Mouse (Mus musculus): ENCODE results near the gene Cbl.

Cbl gene

DNA sequence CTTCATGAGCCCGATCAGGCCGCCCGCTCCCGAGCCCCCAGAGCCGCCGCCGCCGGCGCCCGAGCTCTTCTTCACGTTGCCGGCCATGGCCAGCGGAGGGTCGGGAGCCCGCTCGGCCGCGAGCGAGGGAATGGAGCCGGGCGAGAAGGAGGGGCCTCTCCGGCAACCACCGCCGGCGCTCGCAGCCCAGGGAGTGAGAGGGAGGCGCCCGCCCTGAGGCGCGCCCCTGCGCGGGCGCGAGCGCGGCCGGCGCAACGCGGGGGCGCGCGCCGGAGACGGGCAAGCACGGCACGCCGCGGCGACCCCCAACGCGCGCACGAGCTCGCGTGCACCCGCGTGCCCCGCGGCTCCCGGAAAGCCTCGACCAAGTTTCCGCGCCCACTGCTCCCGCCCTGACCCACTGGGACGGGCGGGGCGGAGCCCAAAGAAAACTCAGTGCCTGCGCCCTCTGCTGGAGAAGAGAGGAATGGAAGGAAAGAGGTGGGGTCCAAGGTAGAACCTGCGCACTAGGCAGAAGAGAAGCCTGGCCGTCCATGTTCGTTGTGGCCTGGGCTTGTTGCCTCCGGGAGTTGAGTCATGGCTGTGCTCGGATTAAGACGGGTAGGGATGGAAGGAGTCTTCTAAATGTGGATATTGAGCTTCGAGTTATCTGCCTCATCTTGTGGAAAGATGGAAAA is at the start of gene Cbl:
TSS of gene Cbl (minus strand) at position 248 of the 677 bp plus-strand sequence.
- DNase-seq (ENCODE audit: low read depth), result peak; percentile 97

DNA sequence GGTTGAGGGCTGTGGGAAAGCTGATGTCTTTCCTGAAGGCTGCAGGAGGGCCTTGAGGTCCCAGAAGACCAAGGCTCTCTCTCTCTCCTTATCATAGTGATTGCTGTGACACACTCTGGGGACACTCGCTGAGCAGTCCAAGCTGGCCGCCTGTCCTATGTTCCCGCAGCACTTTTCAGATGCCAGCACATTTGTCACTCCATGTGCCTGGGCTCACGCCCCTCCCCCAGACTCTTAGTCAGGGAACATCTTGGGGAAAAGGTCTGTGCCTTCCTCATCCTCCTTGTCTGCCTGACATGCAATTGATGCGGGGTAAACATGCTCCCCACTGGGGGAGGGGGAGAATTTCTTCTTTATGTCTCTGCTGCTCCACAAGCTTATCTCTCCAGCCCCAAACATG is 49.3 kb upstream of the Cbl start:
- no peak for DNase-seq (ENCODE audit: low read depth)

- peak; percentile 21 for DNase-seq (ENCODE audit: low read depth)
Measured at GRCm38 (mm10) chr9:44269973-44270372, 36.1 kb upstream of the Cbl start.

GRCm38 (mm10) chr9:44269077-44269476 is 35.2 kb upstream of the Cbl start:
- peak; percentile 72 for DNase-seq (ENCODE audit: low read depth)

GRCm38 (mm10) chr9:44268432-44268831 is 34.6 kb upstream of the Cbl start, which contains the start of gene Nlrx1:
TSS of gene Nlrx1 (minus strand) at chr9:44268599.
- DNase-seq (ENCODE audit: low read depth), result peak; percentile 94

GRCm38 (mm10) chr9:44268027-44268360 is 34.1 kb upstream of the Cbl start:
- peak; percentile 97 for DNase-seq (ENCODE audit: low read depth)

DNA sequence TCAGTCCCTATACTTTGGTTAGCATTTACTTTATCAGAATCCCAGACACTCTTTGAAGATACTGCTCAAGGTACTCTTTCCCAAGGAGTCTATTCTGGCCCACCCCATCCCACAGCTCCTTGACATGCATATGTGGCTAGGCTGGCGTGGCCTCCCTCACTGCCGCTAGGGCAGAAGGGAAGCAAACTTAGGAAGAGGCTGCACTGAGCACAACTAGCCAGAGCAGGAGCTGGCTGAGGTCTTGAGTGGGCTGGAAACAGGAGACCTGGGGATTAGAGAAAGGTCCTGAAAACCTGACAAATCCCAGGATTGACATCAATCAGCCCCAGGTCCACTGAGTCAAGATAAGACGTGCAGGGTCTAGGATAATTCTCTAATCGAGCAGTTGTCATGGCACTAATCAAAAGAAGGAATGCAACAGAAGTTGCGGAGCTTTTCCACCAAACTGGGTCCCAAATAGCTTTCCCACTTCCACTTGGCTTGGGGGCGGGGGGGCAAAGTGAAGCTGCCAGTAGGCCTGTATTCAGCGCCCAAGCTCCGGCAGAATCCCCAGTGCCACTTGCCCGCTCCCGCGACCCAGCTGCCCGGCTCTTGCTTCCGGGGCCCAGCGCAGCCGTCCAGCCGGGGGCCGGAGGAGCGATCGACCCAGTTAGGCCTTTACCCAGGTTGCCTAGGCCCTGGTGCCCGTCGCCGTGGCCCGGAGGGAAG is 33.6 kb upstream of the Cbl start:
- peak; percentile 62 for DNase-seq (ENCODE audit: low read depth)

DNA sequence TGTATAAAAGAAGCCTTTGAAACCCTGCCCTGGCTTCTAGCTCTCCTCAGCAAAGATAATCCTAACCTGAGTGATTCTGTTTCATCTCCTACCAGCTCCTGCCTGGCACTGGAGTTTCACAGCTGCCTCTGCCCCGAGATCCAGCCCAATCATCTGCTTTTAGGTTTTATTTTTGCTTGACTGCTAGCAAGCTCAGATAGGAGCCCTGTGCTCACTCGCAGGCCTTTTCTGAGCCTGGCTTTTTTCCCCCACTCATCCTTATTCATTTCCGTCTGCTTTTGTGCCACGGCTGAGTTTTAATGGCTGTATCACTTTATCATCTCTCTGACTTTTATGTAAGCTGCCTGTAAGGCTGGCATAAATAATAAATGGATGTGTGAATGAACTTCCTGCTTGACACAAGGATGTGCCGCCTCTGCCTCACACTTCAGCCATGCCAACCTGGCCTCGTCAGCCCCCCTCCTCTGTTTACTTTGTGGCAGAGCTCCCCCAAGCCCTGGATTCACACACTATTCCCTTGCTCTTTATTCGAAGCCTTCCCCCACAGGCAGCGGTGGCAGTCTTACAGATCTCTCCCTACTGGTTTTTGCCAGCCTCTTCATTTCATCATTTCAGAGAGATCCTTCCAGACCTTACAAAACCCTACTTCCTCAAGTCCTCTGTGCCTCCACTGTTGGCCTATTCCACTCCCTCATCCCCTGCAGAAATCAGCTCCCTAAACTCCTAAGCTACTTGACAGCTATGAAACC is 32.8 kb upstream of the Cbl start:
- DNase-seq (ENCODE audit: low read depth), result peak; percentile 53

- DNase-seq (ENCODE audit: low read depth), result no peak
Measured at GRCm38 (mm10) chr9:44261388-44261787, 27.5 kb upstream of the Cbl start.

GRCm38 (mm10) chr9:44259014-44259413 is 25.2 kb upstream of the Cbl start:
- peak; percentile 69 for DNase-seq (ENCODE audit: low read depth)

GRCm38 (mm10) chr9:44256213-44256612 is 22.4 kb upstream of the Cbl start:
- no peak for DNase-seq (ENCODE audit: low read depth)

- DNase-seq (ENCODE audit: low read depth), result no peak
Measured at GRCm38 (mm10) chr9:44255136-44255521, 21.3 kb upstream of the Cbl start.

DNA sequence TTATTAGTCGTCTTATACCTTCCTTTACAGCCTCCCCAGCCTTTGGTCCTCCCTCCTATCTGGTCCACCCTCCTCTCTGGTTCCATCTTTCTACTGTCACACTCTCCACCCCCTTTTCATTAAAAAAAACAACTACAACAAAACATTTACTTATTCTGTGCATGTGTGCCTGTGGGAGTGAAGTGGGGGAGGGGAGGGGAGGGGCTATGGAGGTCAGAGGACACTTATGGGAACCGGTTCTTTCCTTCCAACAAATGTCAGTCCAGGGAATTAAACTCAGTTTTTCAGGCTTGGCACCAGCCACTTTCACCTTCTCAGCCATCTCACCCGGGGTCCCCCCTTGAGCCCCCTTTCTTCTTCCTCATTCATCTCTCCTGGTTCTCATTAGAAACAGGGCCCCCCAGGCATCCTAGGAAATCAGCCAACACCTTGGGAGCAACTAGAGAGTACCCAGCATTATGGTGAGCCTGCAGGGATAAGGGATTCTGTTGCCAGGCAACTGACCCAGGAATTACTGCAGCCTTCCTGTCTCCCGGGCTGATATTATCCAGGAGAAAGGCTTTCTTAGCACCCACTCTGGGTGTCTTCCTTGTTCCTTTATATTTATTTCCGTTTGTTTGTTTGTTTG is 20.8 kb upstream of the Cbl start:
- no peak for DNase-seq (ENCODE audit: low read depth)

DNA sequence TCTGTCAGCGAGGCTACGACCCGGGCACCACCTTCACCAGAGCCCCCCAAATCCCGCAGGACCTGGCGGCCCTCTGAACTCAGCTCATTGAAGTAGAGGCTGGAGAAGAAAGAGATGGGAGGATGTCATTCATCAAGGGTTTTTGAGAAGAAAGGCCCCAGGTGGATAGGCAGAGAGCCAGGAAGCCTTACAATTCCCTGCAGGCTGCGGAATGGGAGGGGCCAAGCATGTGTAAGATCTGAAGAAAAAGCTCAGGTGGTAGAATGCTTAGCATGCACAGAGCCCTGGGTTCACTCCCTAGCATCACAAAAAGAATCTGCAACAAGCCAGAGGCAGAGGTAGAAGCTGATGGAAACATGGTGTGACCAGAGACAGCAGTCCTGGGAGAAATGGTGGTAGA is 19.6 kb upstream of the Cbl start:
- DNase-seq (ENCODE audit: low read depth), result no peak

GRCm38 (mm10) chr9:44251314-44251713 is 17.5 kb upstream of the Cbl start, which contains the start of gene Pdzd3:
TSS of gene Pdzd3 (minus strand) at chr9:44251471.
- no peak for DNase-seq (ENCODE audit: low read depth)

DNA sequence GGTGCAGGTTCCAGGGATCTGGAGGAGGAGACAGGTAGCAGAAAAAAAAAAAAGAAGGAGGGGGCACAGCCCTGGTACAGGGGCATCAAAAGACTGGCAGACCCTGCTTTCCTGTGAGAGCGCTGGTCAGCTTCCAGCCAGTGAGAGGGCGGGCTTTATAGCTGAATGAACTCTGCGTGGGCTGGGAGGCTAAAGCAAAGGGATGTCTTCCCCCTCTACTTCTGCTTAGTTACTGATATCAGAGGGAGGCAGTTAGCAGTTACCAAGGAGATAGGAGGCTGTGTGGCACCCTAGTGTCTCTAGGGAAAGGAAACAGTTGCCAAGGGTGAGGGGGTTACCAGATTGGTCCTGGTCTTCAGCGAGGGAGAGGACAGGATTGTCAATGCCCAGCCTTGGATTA is 16.6 kb upstream of the Cbl start:
- no peak for DNase-seq (ENCODE audit: low read depth)

DNA sequence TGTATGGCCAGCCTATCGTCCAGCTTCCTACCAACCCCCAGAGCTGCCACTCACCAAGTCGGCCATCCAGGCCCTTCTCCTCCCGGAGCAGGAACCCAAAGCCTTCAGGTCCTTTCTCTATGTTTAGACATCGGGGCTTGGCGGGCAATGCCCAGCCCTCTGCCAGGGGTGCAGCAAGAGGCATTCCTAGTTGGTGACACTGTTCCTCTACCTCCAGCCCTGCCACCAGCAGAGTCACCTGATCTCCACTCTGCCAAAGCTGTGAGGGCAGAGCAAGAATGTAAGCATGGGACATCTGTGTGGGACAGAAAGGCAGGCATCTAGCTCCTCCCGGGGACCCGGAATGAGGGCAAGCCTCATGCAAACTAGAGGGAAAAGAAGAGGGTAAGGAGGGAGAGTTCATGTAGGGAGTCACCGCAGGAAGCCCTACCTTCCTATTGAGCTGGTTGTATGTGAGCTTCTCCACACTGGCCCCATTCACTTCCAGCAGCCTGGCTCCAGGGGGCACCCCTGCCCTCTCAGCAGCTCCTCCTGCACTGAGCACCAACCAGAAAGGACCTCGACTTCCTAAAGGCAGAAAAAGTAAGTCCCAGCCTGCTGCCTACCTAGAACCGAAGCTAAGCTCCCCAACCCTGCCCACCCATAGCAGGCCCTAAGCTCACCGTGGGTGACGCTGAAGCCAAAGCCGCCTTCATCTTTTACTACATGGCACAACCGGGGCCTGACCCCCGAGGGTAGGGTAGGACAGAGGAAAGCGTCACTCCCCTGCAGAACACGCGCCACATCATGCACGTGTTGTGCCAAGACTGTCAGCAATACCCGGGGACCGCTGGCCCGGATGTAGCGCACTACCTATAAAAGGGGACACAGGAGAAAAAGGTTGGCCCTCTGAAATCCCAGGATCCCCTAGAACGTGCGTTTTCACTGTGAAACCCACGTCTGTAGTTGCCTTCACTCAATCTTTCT is 15.6 kb upstream of the Cbl start:
- DNase-seq (ENCODE audit: low read depth), result peak; percentile 77

- DNase-seq (ENCODE audit: low read depth), result no peak
Measured at GRCm38 (mm10) chr9:44247907-44248306, 14.1 kb upstream of the Cbl start.

- no peak for DNase-seq (ENCODE audit: low read depth)
Measured at GRCm38 (mm10) chr9:44243621-44244020, 9.8 kb upstream of the Cbl start.

GRCm38 (mm10) chr9:44241418-44241817 is 7.6 kb upstream of the Cbl start:
- DNase-seq (ENCODE audit: low read depth), result no peak

DNA sequence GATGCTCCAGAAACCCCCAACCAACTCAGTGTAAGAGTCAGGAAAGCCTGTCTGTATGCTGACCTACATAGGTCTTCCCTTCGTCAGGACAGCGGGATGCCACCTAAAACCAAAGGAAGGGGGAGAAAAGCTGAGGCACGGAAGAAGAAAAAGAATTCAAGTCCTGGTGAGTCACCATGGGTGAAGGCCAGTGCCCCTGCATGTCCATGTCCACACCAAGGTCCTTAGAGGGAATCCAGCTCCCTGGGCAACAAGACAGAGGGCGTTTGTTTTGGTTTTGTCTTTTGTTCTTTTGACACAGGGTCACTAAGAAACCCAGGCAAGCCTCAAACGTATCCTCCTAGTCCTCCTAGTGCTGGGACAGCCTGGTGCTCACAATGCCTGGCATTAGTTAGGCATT is 7.1 kb upstream of the Cbl start:
- DNase-seq (ENCODE audit: low read depth), result no peak

Data from 416B (cell line).